Mouse (Mus musculus): ENCODE measurements around the gene Triobp. TPM values are rescaled to one million over a fixed set of nuclear protein-coding genes. Genes with fewer than 3 reads are reported as not detected.
"Not testable (repeated sequence)": the region's sequence is repeated elsewhere in the genome, so short reads cannot be mapped to it uniquely, and the experiment has no call there.

Triobp gene
- polyA plus RNA-seq, 1 experiment from 2014 or later = 54.4 TPM

DNA sequence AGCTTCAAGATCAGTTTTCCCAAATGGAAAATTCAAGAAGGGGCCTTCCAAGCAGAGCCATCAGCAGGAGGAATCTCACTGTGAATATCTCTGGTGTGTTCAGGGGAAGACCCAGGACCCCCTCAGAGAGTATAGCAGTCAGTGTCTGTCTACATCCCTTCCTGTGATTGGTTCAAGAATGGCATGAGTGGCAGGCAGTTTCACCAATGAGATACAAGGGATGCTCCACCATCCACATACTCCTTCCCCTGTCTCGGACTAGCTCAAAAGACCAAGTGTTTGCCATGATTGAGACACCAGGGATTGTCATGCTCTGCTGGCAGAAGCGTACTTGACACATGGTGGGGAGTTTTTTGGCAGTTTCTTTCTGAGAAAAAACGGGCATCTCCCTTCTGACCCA is 59.1 kb downstream of the Triobp start:
- no peak overlapping the region for H3K9ac ChIP-seq
- H3K36me3 ChIP-seq = peaks cover 37% of the 10 kb centered on the region
- WGBS = 79% methylated on average over 3 of the region's 3 CpGs
- no peak overlapping the region for H3K4me2 ChIP-seq
- H3K9me3 ChIP-seq = no peaks in the 10 kb centered on the region
- no peak overlapping the region for H3K4me3 ChIP-seq (replicated peaks)
- no peak for ATAC-seq (ENCODE audit: insufficient read depth, low FRiP score, low read depth)
- H3K27me3 ChIP-seq (replicated peaks) = no peaks in the 10 kb centered on the region
- H3K4me1 ChIP-seq = no peaks in the 10 kb centered on the region; the same call in 1 of the 2 replicates
- H3K27ac ChIP-seq = no peak overlapping the region

DNA sequence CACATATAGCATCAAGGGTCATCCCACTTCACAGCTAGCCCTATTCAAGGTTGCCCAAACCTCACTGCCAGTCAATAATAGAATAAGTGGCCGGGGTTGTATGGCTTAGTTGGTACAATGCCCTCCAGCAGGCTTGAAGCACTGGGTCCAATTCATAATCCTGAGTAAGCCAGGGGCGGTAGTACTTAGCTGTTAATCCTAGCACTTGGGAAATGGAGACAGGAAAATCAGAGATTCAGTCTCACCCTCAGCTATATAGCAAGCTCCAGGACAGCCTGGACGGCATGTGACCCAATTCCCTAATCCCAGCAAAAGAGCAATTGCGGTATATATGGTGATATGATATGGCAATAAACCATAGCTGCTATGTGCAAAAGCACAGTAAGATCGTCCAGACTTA is 59.5 kb downstream of the Triobp start:
- no peak overlapping the region for H3K9ac ChIP-seq
- no peak overlapping the region for H3K4me3 ChIP-seq (replicated peaks)
- H3K9me3 ChIP-seq = no peaks in the 10 kb centered on the region
- H3K27ac ChIP-seq = no peak overlapping the region
- H3K27me3 ChIP-seq (replicated peaks) = no peaks in the 10 kb centered on the region
- no peak overlapping the region for H3K4me2 ChIP-seq
- 89% methylated on average over 5 of the region's 5 CpGs for WGBS
- ATAC-seq (ENCODE audit: insufficient read depth, low FRiP score, low read depth) = no peak
- H3K4me1 ChIP-seq = no peaks in the 10 kb centered on the region
- peaks cover 33% of the 10 kb centered on the region for H3K36me3 ChIP-seq

DNA sequence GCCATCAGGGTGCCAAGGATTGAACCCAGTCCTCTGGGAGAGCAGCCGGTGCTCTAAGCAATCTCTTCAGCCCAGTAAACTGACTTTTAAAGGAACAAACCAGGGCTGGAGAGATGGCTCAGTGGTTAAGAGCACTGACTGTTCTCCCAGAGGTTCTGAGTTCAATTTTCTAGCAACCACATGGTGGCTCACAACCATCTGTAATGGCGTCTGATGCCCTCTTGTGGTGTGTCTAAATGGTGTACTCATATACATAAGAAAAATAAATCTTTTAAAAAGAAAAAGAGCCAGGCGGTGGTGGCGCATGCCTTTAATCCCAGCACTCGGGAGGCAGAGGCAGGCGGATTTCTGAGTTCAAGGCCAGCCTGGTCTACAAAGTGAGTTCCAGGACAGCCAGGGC is 60.3 kb downstream of the Triobp start:
- H3K9ac ChIP-seq; H3K4me3 ChIP-seq (replicated peaks); H3K27ac ChIP-seq; ATAC-seq (ENCODE audit: insufficient read depth, low FRiP score, low read depth); H3K4me2 ChIP-seq; H3K4me1 ChIP-seq; H3K27me3 ChIP-seq (replicated peaks); H3K9me3 ChIP-seq: not testable (repeated sequence)
- peaks cover 26% of the 10 kb centered on the region for H3K36me3 ChIP-seq
- WGBS = 85% methylated on average over 6 of the region's 6 CpGs

DNA sequence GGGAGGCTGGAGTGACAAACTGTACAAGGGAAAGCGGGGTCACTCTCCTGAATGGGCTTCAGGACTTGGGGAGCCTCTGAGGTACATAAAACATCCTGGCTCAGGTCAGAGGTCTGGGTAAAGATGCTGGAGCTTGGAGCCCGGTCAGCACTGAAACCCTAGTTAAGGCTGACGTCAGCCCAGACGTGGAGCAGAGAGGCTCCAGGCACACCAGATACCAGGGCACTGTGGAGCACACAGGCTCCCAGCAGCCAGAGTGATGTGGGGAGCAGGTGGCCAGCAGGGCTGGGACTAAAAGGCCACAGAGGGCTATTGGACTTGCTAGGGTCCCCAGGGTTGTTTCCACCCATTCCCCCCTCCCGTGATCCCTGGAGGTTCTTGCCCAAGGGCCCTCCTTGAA is 62.2 kb downstream of the Triobp start:
- H3K9ac ChIP-seq = no peak overlapping the region
- peaks cover 19% of the 10 kb centered on the region for H3K36me3 ChIP-seq
- no peaks in the 10 kb centered on the region for H3K9me3 ChIP-seq
- no peaks in the 10 kb centered on the region for H3K4me1 ChIP-seq
- 66% methylated on average over 5 of the region's 5 CpGs for WGBS
- H3K27ac ChIP-seq = no peak overlapping the region
- H3K27me3 ChIP-seq (replicated peaks) = no peaks in the 10 kb centered on the region
- no peak overlapping the region for H3K4me2 ChIP-seq
- ATAC-seq (ENCODE audit: insufficient read depth, low FRiP score, low read depth) = no peak
- H3K4me3 ChIP-seq (replicated peaks) = no peak overlapping the region

DNA sequence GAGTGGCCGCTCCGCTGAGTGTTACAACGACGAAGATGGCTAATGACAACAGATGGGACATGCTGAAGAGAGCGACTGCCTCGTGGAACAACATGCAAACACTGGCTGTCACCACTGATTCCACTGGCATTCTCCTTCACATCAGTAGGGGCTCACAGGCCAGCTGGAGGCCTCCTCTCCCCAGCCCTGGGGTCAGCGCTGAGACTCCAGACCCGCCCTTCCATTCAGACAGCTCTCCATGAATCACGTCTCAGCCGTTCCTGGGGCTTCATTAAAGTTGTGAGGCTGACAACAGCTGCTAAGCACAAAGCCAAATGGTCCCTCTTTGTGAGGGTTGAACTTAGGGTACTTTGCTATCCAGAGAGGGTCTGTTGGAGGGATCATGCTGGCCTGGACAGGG is 64.0 kb downstream of the Triobp start:
- WGBS = 51% methylated on average over 10 of the region's 10 CpGs
- ATAC-seq (ENCODE audit: insufficient read depth, low FRiP score, low read depth) = no peak
- Histone ChIP-seq H3K9me3 (no peaks in the 10 kb centered on the region), H3K4me2 (no peak overlapping the region), H3K4me1 (no peaks in the 10 kb centered on the region), H3K36me3 (peaks cover 2% of the 10 kb centered on the region), H3K27ac (no peak overlapping the region), H3K27me3 (replicated peaks) (no peaks in the 10 kb centered on the region), H3K9ac (no peak overlapping the region), H3K4me3 (replicated peaks) (no peak overlapping the region)

DNA sequence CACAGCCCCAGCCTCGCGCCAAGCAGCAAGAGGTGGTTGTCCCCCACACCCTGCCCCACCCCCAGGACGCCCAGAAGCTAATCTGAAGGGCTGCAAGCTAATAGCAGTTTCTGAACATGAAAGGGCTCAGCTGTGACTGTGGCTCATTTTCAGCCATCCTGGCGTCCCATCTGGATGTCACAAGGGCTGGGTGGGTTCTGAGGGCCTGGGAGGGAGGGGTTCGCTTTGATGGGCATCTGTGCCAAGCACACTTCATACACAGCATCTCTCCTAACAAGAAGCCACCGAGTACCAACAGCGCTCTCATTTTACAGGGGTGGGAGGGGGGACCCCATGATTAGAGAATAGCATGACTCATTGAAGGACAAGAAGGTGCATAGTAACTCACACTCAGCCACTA is 65.9 kb downstream of the Triobp start:
- Histone ChIP-seq H3K27ac (no peak overlapping the region), H3K9me3 (no peaks in the 10 kb centered on the region), H3K4me2 (no peak overlapping the region), H3K36me3 (no peaks in the 10 kb centered on the region), H3K27me3 (replicated peaks) (no peaks in the 10 kb centered on the region), H3K4me1 (no peaks in the 10 kb centered on the region), H3K4me3 (replicated peaks) (no peak overlapping the region), H3K9ac (no peak overlapping the region)
- ATAC-seq (ENCODE audit: insufficient read depth, low FRiP score, low read depth) = no peak
- 52% methylated on average over 7 of the region's 7 CpGs for whole genome bisulfite sequencing

DNA sequence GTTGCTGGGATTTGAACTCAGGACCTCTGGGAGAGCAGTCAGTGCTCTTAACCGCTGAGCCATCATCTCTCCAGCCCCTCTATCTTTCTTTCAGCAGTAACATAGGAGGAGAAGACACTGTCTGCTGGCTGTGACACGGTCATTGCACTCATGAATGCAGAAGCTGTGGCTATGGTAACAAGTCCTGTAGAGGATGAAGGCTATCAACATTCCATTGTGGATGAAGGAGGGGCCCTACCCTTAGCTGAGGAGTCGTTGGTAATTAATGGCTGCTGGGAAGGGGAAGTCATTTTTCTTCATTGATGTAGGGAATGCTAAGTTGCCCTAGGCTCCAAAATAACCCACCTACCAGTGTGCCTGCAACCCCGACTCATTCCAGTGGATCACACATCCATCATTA is 70.7 kb downstream of the Triobp start:
- Histone ChIP-seq H3K4me3 (replicated peaks) (no peak overlapping the region), H3K4me1 (no peaks in the 10 kb centered on the region; the same call in 1 of the 2 replicates), H3K36me3 (no peaks in the 10 kb centered on the region), H3K9me3 (no peaks in the 10 kb centered on the region), H3K27ac (no peak overlapping the region), H3K4me2 (no peak overlapping the region), H3K9ac (no peak overlapping the region), H3K27me3 (replicated peaks) (no peaks in the 10 kb centered on the region)
- ATAC-seq (ENCODE audit: insufficient read depth, low FRiP score, low read depth) = no peak
- 20% methylated on average over 4 of the region's 4 CpGs for WGBS

DNA sequence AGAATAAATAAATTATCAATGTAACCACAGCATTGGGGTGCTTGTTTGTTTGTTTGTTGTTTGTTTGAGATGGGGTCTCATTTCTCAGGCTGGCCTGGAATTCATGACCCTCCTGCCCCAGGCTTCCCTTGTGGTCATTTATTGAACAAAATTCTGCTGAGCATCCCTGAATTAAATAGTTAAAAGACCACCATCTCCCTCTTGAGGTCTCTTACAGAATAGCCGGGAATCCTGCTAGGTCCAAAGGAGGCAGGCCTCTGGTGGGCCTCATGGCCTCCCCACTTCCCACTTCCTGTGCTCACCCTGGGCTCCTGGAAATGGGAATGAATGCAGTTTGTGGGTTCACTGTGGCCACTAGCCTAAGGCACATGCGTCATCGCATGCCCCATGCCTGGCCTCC is 71.4 kb downstream of the Triobp start:
- Histone ChIP-seq H3K36me3 (no peaks in the 10 kb centered on the region), H3K9me3 (no peaks in the 10 kb centered on the region), H3K27ac (no peak overlapping the region), H3K4me1 (no peaks in the 10 kb centered on the region; the same call in 1 of the 2 replicates), H3K9ac (no peak overlapping the region), H3K27me3 (replicated peaks) (no peaks in the 10 kb centered on the region), H3K4me2 (no peak overlapping the region), H3K4me3 (replicated peaks) (no peak overlapping the region)
- 65% methylated on average over 3 of the region's 3 CpGs for WGBS
- ATAC-seq (ENCODE audit: insufficient read depth, low FRiP score, low read depth) = peak; percentile 14; the same call in 1 of the 2 replicates

DNA sequence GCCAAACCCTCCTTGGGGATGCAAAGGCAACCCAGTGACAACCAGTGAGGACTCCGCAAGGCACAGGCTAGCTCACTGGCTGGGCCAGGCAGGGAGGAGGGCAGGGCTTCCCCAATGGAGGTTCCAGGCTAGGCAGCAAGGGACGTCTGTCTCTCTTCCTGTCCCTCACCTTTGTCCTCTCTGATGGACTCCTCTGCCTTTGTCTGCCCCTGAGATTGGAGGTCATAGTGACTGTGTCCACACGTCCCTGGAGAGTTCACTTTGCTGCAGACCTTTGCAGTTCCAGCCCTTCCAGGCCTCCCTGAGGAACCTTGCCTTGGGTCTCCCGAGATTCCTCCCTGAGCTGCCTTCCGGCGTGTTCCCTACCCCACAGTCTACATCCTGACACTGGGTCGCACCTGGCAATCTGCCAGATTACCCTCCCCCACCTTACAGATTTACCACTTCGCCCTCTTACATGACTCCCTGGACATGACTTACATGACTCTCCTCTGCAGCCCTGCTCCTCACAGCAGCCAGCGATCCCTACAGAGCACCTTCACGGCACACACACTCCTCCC is 75.2 kb downstream of the Triobp start:
- peaks cover 14% of the 10 kb centered on the region for H3K4me1 ChIP-seq
- ATAC-seq (ENCODE audit: insufficient read depth, low FRiP score, low read depth) = no peak; the same call in 1 of the 2 replicates
- no peak overlapping the region for H3K4me2 ChIP-seq
- no peak overlapping the region for H3K4me3 ChIP-seq (replicated peaks)
- no peaks in the 10 kb centered on the region for H3K36me3 ChIP-seq
- H3K27ac ChIP-seq = no peak overlapping the region
- no peaks in the 10 kb centered on the region for H3K27me3 ChIP-seq (replicated peaks)
- WGBS = 53% methylated on average over 10 of the region's 10 CpGs
- H3K9me3 ChIP-seq = no peaks in the 10 kb centered on the region
- H3K9ac ChIP-seq = no peak overlapping the region

DNA sequence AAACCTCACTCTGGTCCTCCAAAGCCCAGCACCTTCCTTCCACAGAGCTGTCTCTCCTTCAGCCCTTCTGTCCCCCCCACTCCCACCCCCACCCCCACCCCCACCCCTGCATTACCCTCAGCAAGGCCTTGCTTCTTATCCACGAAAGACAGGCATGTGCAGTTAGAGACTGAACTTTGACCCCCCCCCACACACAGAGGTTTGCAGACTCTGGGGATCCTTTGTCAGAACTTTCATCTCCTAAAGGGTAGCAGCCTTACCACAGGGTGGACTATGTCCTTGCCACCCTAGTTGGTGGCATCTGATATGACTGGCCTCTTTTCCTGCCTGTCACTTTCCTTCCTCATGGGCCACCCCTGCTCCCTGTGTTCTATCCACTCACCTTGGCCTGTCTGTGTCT is 75.8 kb downstream of the Triobp start:
- Histone ChIP-seq H3K9ac (no peak overlapping the region), H3K4me1 (peaks cover 14% of the 10 kb centered on the region), H3K4me2 (no peak overlapping the region), H3K4me3 (replicated peaks) (no peak overlapping the region), H3K27ac (no peak overlapping the region), H3K9me3 (no peaks in the 10 kb centered on the region), H3K36me3 (no peaks in the 10 kb centered on the region), H3K27me3 (replicated peaks) (no peaks in the 10 kb centered on the region)
- 42% methylated on average over 1 of the region's 1 CpGs for WGBS
- ATAC-seq (ENCODE audit: insufficient read depth, low FRiP score, low read depth) = no peak

DNA sequence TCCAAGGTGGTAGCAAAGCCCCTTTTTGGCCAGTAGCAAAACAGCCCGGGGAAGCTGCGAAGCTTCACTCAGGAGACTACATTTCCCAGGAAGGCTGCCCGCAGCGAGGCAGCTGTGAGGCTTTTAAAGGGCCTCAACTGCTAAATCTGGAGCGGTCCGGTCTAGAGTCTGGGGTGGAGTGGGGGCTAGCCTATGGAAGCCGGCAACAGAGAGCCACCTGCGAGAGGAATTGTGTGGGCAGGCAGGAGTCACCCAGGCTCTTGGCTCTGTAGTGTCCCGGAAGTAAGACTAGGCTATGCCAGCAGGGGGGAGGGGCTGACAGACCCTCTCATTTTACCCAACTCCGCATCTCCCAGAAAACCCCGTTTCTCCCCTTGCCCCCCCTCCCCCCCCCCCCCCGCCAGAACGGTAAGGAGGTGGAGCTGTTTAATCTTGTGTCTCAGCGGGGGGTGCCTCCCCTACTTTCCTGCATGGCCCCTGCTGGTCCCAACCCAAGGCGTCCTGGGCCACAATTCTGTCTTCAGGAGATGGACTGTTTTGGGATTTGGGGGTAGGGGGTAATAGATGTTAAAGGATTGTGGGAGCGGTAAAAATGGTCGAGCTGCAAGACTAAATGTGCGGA is 78.3 kb downstream of the Triobp start:
- no peaks in the 10 kb centered on the region for H3K27me3 ChIP-seq (replicated peaks)
- H3K9me3 ChIP-seq = no peaks in the 10 kb centered on the region
- WGBS = 16% methylated on average over 17 of the region's 18 CpGs
- H3K4me2 ChIP-seq = peak overlapping the region; percentile 47
- H3K36me3 ChIP-seq = no peaks in the 10 kb centered on the region
- ATAC-seq (ENCODE audit: insufficient read depth, low FRiP score, low read depth) = no peak
- H3K27ac ChIP-seq = peak overlapping the region; percentile 40; the same call in 1 of the 2 replicates
- H3K4me1 ChIP-seq = peaks cover 15% of the 10 kb centered on the region
- H3K9ac ChIP-seq = 0 out of 2 replicates have a peak overlapping the region, but pooled peaks have one; percentile 9
- H3K4me3 ChIP-seq (replicated peaks) = 0 out of 2 replicates have a peak overlapping the region, but pooled peaks have one; percentile 9

DNA sequence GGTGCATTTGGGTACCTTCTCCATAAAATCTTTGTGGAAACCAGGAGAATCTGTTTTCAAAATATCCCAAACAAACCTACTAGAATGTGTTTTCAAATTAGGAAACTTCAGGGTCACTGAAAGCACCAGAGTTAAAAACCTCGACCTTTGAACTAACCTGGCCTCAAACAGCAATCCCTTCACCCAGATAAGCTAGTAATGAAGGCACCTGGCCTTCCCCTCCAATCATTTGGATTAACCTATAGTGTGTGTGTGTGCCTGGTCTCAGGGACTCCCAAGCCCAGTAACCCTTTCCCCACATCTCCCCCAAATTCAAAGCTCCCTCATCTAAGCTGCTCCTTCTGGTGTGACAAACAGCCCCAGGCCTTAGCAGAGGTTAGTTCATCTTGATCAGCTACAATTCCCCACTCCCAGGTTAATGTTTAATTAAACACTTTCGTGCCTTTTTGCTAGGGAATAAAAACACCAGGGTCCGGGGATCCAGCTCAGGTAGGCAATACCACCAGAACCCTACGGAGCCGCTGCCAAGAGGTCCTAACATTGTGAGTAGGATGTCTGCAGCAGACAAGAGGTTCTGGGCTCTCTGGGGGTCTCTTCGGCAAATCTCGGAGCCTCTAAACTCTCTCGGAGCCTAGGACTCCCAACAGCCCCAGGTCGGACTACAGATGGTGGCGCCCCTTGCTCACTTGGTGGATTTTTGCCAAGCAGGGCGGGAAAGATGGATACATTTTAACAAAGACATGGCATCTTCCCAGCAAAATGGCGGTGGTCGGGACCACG is 79.2 kb downstream of the Triobp start:
- peak overlapping the region; percentile 80 for H3K4me2 ChIP-seq
- H3K9me3 ChIP-seq = no peaks in the 10 kb centered on the region
- H3K36me3 ChIP-seq = no peaks in the 10 kb centered on the region
- H3K9ac ChIP-seq = no peak overlapping the region
- peak overlapping the region; percentile 97 for H3K27ac ChIP-seq
- no peak for ATAC-seq (ENCODE audit: insufficient read depth, low FRiP score, low read depth)
- peak overlapping the region; percentile 83 for H3K4me3 ChIP-seq (replicated peaks)
- WGBS = 43% methylated on average over 14 of the region's 14 CpGs
- peaks cover 24% of the 10 kb centered on the region for H3K4me1 ChIP-seq
- no peaks in the 10 kb centered on the region for H3K27me3 ChIP-seq (replicated peaks)
